Mouse (Mus musculus) CH12.LX (cell line): Measurements from ENCODE around the gene Gtdc1.

ENCODE experiments used
- CHD1 ChIP-seq: IDR thresholded peaks from 2 replicates; pipeline ENCODE4 v1.6.1; 2012; ENCODE audit warnings: low read depth, low read length, improper control_type of control experiment, inconsistent platforms
- CTCF ChIP-seq, 2 experiments: IDR thresholded peaks in 1 of 2; conservative IDR thresholded peaks in 1 of 2; 2 replicates each; pipeline ENCODE4 v1.5.1; 2011 to 2012; ENCODE audit warnings: low read depth in 2 of 2, low read length in 2 of 2, improper control_type of control experiment in 1 of 2, inconsistent platforms in 1 of 2, mild to moderate bottlenecking in 1 of 2, moderate library complexity in 1 of 2
- E2F4 ChIP-seq: IDR thresholded peaks from 2 replicates; pipeline ENCODE4 v1.6.1; 2011; ENCODE audit warnings: low read depth, low read length, improper control_type of control experiment; ENCODE audit not compliant: insufficient replicate concordance
- GABPA ChIP-seq: IDR thresholded peaks from 2 replicates; pipeline ENCODE4 v1.6.1; 2012; ENCODE audit warnings: low read depth, low read length, improper control_type of control experiment, inconsistent platforms; ENCODE audit not compliant: insufficient replicate concordance
- IRF4 ChIP-seq: IDR thresholded peaks from 2 replicates; pipeline ENCODE4 v1.6.1; 2014; ENCODE audit warnings: low read depth, mild to moderate bottlenecking, inconsistent platforms, low read length, improper control_type of control experiment
- MAFK ChIP-seq: IDR thresholded peaks from 2 replicates; pipeline ENCODE4 v1.6.1; 2011; ENCODE audit warnings: low read length, improper control_type of control experiment; ENCODE audit not compliant: insufficient replicate concordance
- MAX ChIP-seq: IDR thresholded peaks from 2 replicates; pipeline ENCODE4 v1.6.1; 2011; ENCODE audit warnings: low read length, improper control_type of control experiment
- POLR2AphosphoS2 ChIP-seq: IDR thresholded peaks from 2 replicates; pipeline ENCODE4 v1.6.1; 2011; ENCODE audit warnings: low read depth, low read length, improper control_type of control experiment
- RCOR1 ChIP-seq: conservative IDR thresholded peaks from 2 replicates; pipeline ENCODE4 v1.6.1; 2012; ENCODE audit warnings: low read depth, mild to moderate bottlenecking, inconsistent platforms, low read length, improper control_type of control experiment
- TBP ChIP-seq: conservative IDR thresholded peaks from 2 replicates; pipeline ENCODE4 v1.6.1; 2011; ENCODE audit warnings: low read depth, low read length, improper control_type of control experiment
- TCF12 ChIP-seq: IDR thresholded peaks from 2 replicates; pipeline ENCODE4 v1.6.1; 2014; ENCODE audit warnings: low read depth, mild to moderate bottlenecking, inconsistent platforms, low read length, improper control_type of control experiment
- ZC3H11A ChIP-seq: IDR thresholded peaks from 2 replicates; pipeline ENCODE4 v1.6.1; 2012; ENCODE audit warnings: low read depth, mild to moderate bottlenecking, inconsistent platforms, low read length, improper control_type of control experiment

DNA sequence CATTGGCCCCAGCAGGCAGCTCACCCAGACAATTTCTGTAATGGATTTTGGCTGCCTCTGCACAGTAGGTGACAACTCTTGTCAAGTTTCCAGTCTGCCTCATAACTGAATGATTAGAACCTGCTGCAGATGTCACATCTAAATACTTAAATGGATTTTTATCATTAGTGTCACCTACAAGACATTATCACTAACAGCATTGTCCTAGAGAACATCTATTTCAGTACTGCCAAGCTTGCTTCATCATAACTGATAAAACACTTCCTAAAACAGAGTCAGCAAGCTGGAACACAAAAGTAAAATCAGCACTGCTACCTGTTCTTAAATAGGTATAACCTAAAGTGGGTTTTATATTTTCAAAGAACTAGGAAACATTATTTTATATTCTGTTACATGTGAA lies 11.2 kb downstream of the Gtdc1 start:
- no peak for TF ChIP-seq MAFK
- no peak for TF ChIP-seq CTCF (conservative IDR thresholded peaks at IDR 0.05 in 1 of 2, IDR thresholded peaks at IDR 0.05 in 1 of 2; ENCODE audit: low read depth in 2 of 2, low read length in 2 of 2)
- TF ChIP-seq POLR2AphosphoS2, result no peak
- no peak for TF ChIP-seq E2F4
- TF ChIP-seq MAX, result no peak
- TF ChIP-seq CHD1, result 0 out of 2 replicates have a peak, but pooled peaks have one; percentile 42
- no peak for TF ChIP-seq IRF4
- TF ChIP-seq TCF12, result no peak
- TF ChIP-seq RCOR1, result no peak
- TF ChIP-seq ZC3H11A, result no peak
- TF ChIP-seq TBP, result no peak
- no peak for TF ChIP-seq GABPA
